Mouse (Mus musculus): ENCODE data around the gene Rabgap1l. TPM values are rescaled to one million over a fixed set of nuclear protein-coding genes. Genes with fewer than 3 reads are reported as not detected.

Rabgap1l gene
- total RNA-seq, 2 experiments from 2014 or later, result 22.3 to 30.4 TPM

DNA sequence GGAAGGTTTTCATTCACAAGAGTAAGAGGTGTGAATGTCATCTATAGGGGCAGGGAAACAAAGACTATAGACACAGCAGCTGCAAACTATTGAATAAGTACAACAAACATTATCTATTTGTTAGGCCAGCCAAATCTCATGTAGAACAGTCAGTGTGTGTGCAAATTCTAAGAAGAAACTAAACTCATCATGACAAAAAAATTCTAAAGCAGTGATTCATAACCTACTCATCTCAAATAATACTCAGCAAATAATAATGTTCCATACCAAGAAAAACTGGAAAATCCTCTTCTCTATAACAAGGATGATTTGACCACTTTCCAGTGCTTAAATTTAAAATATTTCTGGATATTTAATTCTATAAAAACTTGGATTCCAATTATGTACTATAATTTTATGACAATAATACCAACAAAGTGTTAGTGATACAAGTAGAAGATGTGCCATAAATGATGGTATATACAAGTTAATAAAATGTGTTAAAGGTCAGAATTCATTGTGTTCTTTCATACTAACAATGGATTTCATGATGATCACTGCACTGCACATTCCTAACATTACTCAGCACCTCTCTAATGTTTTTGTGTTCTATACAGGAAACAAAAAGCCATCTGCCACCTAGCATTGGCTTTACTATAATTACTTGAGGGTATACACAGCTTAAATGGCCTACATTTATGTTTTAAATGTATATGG lies 196.6 kb downstream of the Rabgap1l start:
- DNase-seq, result no peak

DNA sequence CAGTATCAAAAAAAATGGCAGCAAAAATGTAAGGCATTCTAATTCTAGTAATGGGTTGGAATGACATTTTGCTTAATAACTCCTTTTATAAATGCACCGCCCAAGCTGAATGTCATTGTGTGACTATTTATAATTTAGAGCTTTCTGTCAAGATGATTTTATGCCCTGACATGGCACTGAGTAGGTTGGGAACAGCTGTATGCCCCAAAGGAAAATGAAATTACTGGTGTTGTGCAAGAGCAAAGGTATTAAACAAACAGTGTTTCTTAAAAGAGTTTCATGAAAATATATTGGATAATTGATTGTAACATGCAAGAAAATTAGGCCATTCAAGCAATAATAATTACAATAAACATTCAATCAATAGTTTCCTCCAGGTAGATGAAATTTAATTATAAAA lies 198.4 kb downstream of the Rabgap1l start:
- no peak for DNase-seq

DNA sequence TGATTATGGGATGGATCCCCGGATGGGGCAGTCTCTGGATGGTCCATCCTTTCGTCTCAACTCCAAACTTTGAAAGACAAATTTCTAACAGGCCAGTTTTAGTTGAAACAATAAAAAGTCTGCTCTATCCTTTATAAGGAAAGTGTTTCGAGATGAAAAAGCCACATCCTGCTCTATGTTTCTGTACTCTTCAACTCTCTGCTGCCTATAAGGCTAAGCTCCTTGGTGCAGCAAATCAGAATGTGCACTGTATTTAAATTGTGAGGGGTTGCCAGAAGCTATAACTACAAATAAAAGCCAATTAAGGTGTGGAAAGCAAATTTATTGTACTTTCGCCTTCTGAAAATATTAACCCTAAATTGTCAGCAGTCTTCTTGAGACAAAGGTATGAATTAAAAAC lies 198.9 kb downstream of the Rabgap1l start:
- DNase-seq, result no peak

DNA sequence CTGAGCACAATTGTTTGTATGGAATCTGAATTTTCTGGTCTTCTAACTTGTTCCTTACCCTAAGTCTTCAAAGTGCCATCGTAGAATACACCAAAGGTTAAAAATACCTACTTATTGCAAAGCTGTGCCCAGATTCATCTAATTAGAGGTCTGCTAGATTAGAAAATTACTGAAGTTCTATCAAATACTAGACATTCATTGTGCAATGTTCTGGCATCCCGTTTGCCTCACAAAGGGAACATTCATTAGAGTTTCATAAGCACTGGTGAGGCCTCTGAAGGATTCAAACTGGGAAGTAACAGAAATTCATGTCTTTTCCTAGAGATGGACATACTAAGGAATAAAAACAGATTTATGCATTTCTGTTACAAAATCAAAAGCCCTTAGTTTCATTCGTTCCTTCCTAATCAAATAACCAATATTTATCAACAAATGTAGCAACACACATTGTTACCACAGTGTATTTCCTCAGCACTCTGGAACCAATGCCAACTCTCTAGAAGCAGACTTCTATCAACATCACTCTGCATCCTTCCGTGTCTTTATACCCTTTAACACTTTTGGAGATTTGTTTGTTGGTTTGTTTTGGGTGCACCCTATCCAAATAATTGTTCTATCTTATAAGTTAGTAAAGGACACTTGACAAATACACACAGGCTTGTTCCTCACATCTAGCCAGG lies 204.0 kb downstream of the Rabgap1l start:
- DNase-seq, result no peak

DNA sequence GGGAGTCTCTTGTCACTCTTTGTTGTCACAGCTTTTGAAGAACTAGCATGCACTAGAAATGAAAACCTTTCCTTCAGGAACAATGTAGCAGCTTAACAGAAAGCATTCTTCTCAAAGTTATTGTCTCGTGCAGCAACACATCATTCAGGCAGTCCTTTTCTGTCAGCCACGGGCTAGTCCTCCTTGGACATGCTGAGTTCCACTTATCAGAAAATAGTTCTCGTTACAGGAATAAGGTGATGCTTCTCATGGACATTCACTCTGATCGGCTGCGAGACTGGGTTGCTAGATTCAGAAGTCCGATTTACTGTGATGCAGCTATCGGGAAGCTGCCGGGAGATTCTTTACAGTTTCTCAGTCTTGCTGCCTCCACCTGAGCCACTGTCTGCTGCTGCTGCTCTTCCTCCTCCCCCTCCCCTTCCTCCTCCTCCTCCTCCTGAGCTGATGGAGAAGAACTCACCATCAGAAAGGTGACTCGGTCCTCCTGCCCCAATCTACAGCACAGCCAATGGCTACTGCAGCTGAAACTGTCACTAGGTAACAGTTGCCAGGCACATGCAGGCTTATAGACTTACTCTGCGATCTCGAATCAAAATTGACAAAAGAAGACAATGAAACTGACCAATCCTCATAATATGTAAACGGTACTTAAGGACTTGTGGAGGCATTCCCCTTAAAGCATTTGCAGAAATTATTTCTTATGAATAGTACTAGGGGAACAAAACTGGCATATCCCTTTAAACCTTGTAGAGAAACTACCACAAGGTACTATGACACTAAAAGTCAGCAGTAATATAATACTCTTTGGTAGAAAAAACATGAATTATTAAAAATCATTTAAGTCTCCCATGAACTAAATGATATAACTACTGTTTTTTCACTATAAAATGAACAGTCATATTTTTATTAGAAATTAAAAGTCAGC lies 213.4 kb downstream of the Rabgap1l start:
- DNase-seq, result no peak

DNA sequence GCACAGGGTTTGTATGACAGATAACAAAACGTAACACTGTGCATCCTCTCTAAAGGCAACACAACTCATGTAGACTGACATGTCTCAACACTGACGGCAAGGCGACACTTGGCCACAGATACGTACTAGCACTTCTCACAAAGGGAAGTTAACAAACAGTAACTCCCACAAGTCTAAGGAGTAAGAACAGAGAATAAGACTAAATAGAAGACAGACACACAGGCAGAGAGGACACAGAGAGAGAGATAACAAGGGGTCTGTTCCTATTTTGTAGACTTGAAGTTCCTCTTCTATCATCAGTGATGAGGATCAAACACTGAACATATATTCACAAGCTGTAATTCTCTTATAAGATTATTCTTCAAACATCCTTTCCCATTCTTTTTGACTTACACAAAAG lies 216.9 kb downstream of the Rabgap1l start:
- DNase-seq, result no peak

DNA sequence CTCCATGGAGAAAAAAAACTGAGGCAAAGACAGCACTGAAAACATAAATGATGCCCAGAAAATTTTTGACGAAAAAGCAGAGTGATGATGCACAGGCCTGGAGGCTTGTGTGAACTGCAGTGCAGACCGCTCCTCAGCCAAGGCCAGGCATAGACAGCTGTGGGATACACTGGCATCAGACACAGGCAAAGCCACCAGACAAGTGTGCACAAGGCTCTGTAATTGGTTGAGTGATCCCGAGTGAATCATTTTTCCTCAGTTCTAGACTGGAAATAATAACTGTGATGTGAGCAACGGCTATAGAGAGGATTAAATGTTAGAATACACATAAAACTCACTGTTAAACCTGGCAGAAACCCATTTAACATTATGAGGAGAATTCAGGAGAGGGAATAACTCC lies 219.0 kb downstream of the Rabgap1l start:
- DNase-seq, result no peak

DNA sequence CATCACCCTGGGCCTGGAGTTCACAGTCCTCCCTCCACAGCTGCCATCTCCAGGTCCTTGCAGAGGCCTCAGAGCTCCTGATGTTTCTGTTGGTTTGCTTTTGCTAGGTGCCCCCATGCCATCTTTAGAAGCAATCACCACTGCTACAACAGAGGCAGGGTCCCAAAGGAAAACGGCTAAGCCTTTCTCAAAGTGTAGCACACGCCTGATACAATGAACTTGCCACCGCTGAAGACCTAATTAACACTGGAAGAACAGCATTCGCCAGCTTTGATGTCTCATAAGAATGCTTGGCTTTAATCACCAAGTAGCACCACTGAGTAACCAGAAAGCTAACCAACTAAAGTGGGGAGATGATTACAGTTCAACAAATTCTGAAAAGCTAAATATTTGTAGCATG lies 226.6 kb downstream of the Rabgap1l start:
- no peak for DNase-seq

DNA sequence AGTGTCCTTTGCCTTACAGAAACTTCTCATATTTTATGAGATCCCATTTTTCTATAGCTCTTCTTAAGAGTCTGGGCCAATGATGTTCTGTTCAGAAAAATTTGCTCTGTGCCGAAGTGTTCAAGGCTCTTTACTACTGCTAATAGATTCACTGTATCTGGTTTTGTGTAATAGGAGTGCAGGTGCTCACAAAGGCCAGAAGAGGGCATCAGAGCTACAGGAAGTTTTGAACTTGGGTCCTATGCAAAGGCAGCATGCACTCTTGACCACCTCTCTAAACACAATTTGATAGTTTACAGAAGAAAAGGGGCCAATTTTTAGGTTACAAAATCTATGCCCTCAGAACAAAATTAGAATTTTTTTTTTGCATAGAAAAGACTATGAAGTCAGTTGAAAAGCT lies 231.6 kb downstream of the Rabgap1l start:
- peak in 1 of 2 experiments; percentile 2 for DNase-seq

DNA sequence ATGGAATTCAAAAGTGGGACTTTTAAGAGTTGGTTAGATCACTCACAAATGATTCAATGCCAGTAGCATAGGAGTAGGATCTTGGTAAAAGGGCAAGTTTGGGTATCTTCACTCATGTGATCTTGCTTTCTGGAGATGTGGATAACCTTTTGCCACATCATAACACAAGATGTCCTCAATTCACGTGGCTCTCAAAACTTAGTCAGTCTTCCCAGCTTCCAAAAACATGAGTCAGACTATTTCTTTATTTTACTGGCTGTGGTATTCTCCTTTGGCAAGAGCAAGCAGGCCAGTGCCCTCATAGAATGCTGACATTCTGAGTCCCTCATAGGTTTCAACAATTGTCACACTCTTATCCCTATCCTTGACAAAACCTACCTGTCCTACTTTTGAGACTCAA lies 242.4 kb downstream of the Rabgap1l start:
- no peak for DNase-seq

DNA sequence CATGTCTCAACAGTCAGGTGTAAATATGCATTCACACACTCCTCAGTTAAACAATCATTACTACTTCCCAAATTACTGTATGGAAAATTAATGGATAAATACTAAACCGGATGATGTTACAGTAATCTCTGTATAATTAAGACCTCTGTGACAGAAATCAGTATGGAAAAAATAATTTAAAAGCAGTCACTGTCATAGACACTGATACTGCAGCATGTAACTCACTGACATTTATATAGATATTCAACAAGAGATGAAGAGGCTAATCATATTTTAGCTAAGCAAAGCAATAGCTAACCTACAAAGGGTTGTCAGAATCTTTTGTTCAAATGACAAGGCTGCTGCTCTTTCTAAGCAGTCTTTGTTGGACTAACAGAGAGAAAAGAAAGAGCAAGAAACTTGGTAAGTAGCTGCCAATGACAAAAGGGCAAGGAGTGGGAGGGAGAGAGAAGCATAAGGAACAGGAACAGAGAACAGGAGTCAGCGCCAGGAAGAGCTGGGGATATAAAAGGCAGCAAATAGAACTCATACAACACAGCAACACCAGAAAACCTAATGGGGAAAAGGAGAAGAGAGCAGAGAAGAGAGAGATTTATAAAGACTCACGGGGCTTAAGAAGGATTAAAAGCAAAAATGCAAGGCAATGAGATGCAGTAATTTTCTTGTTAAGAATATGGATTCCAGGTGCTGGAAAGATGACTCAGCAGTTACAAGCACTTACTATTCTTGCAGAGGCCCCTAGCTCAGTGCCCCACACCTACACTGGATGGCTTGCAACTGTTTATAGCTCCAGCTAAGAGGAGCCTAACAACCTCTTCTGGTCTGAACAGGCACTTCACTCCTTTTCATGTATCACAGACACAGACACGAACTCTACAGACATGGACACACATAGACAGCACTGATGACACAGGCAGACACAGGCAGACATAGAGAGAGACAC lies 244.8 kb downstream of the Rabgap1l start:
- no peak for DNase-seq

DNA sequence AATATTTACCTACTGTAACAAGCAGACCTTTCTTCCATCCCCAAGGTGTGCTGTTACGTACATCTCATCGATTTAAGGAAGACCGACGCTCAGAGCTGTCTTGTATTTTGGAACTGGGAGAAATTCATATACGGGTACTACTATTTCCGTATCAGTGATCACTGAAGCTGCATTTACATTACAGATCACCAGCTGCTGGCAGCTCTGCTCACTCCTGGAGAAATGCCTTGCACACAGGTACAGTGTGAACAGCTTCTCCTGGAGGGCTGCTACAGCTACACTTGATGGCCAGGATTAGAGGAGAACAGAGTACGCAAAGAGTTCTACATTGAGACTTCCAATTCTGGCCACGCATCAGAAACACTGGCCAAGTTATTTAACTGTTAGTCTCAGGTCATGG lies 257.4 kb downstream of the Rabgap1l start:
- no peak for DNase-seq

DNA sequence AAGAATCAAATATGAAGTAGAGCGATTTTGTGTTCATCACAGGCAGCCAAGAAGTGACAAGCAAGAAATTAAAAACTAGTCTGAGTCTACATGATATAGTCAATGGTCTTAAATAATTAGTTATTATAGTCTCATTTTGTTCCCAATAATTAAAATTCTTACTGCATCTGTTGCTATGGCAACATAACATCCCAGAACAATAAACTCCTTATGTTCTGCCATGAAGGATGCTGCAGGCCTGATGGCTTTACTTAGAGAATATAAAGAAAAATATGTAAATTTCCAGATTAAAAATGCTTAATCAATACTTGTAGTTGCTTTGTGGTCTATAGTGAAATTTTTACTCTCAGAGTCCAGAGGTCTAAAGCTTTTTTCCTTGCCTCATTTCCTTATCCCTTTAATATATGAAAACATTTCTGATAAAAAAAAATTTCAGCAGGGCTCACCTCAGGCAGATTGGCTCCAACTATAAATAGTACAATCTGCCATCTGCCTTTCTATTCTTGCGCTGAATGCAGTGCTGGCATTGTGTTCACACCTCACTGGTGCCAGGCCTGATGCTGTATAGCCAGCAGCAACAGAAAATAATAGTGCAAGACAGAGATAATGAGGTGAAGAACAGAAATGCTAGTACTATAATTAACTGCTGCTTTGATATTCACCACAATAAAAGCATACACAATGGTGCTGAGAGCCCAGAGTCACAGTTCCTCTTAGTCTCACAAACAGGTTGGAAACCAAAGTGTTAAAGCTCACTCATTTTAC lies 258.3 kb downstream of the Rabgap1l start:
- no peak for DNase-seq

DNA sequence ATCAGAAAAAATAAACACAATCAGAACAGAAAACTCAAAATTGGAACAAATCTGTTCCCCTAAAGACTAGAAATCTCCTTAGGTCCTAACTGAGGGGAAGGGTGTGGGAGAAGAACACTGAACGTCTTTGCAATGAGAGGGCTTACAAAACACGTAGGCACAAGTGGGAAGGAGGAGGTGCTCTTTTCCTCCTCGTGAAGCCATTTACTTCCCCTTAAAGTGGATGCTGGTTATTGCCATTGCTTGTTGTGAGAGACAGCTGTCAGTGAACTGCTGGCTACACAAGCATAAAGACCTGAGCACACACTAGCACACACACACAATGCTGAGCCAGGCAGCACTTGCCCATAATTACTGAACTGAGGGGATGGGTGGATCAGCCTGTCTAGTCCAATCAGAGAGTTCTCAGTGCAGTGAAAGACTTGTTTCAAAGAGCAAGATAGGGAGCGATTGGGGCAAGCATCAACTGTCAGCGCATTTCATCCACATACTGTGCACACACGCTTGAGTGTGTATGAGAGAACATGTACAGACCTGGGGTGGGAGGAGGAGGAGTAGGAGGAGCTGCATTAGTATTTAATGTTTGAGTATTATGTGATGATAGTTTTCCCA lies 259.7 kb downstream of the Rabgap1l start:
- DNase-seq, result no peak

DNA sequence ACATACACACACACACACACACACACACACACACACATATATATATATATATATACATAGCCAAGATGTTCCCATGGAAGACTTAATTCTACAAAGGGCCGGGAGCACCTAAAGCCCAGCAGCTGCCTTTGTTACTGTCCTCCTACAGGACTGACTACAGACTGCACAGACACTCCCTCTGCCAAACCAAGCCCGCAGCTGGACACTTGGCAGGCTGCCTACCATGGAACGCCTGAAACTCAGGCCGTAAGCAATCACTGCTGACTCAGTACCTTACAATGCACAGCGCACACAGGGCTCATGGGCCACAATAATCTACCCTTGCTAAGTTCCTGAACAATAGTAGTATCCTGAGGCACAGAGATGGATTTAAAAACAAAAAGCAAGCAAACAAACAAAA lies 261.6 kb downstream of the Rabgap1l start:
- peak; percentile 88 to 89 for DNase-seq

DNA sequence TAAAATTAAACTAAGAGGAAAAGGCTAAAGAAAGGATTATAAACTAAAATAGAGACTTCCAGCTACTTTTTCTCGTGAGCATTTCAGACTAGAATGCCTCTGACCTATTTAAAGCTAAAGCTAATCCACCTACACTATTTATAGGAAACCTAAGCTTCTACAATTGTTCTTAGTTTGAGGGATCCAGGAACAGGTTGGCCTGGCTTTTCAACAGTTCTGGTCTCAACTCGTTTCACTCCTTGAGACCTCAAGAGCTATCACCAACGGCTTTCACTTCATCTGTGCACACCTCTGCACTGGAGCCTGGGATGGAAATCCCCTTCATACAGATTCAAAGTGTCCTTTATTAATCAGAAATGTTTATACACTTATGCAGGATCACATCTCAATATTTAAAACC lies 271.1 kb downstream of the Rabgap1l start:
- no peak for DNase-seq

DNA sequence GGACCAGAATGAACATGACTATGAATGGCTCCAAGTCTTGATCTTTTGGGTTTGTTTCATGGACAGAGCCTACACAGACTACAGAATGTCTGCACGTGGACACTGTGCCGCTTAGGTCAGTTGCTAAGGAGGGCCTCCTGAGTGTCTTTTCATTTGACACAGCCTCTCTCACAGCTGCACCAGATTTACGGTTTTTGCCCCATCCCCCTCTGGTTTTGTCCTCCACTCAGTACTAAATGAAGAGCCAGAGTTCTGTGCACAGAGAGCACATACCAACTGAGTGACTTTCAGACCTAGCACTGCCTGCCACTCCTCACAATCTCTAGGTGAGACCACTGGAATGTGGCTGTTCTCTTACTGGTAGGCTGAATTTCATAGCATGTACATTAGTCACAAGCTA lies 272.3 kb downstream of the Rabgap1l start:
- no peak for DNase-seq

DNA sequence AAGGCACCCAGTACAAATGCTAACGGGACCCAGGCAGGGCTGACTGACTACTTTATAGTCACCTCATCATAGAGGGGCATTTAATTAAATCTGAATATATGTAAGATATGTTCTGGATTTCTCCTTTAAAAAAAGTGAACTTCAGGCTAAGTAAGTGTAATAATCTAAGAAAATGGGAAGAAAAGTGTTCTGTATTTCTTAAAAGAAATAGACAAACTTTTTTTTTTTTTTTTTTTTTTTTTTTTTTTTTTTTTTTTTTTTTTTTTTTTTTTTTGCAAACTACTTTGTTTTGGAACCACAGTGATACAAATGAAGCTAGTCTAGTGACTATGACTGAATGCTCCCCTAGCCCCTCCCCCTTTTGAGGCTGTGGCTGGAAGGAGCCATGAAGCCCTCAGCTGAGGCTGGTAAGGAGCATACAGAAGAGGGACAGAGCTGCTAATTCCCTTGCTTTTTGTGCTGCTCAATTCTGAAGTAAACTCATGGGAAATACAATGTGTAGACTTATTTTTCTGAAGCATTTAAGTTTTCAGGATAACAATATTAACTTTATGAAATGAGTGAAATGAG lies 273.0 kb downstream of the Rabgap1l start:
- DNase-seq, result no peak

DNA sequence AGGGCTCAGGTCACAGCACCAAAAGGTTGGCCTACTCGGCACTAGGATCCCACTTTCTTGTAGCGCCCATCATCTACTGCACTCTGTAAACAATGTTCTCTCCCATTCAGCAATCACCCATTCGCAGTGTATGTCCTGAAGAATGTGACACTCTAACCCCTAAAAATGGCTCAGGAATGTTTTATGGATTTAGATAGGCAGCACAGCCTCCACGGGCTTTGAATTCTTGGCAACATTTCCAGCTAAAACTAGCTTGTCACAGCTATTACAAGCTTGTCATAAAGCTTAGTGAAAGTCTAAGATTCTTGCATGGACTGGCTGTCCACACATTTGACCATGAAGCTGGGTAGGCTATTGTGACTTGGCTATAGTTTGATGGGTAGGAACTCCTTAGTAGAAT lies 274.5 kb downstream of the Rabgap1l start:
- DNase-seq, result no peak

DNA sequence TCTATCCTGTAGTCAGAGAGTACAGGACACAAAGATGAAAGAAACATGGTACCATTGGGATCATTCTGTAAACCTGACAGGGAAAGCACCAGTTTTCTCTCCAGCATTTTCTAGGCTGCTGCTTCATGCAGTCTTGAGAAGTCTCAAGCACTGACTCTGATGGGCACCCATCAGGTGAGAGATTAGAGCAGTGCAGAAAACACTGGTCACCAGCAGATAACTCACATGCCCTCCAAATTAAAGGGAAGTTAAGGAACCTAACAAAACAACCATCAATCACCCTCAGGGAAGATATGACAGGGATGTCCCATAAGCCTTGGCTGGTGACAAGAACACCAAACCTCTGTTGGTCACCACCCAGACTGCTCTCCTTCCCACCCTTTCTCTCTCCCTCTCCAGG lies 285.2 kb downstream of the Rabgap1l start:
- DNase-seq, result no peak
